Mouse (Mus musculus) liver, embryonic 11.5 days (tissue): Measurements from ENCODE around the gene Sptbn4. TPM values are rescaled to one million over a fixed set of nuclear protein-coding genes. Genes with fewer than 3 reads are reported as not detected.

Source experiments
- ATAC-seq: fragments of 200-750 bp; cut with Nextera tagmentation; replicated peaks from 2 replicates; pipeline ENCODE4 v1.8.0; 2017; ENCODE audit warnings: moderate number of reproducible peaks, mild to moderate bottlenecking, moderate TSS enrichment, moderate library complexity; ENCODE audit not compliant: low FRiP score
- DNase-seq: peaks from one replicate; pipeline ENCODE4 v3.0.0-alpha.2; 2017; ENCODE audit warnings: low spot score
- H3K27ac ChIP-seq: fragments of 300-500 bp; sonication (generic); 2 replicates; pipeline ENCODE4 v1.5.1; 2014; ENCODE audit warnings: mild to moderate bottlenecking, low read depth, low read length, control low read depth
- H3K27me3 ChIP-seq: fragments of 300-500 bp; sonication (generic); replicated peaks from 2 replicates; pipeline ENCODE4 v1.6.1; 2014; ENCODE audit warnings: low read length, mixed read lengths; ENCODE audit not compliant: control insufficient read depth, insufficient read depth
- H3K36me3 ChIP-seq: fragments of 300-500 bp; sonication (generic); 2 replicates; pipeline ENCODE4 v1.6.1; 2014; ENCODE audit warnings: mild to moderate bottlenecking, low read length, moderate library complexity, mixed read lengths; ENCODE audit not compliant: control insufficient read depth, insufficient read depth
- H3K4me1 ChIP-seq: fragments of 300-500 bp; sonication (generic); replicated peaks from 2 replicates; pipeline ENCODE4 v1.6.1; 2014; ENCODE audit warnings: low read length, mixed read lengths; ENCODE audit not compliant: control insufficient read depth, insufficient read depth
- H3K4me2 ChIP-seq: fragments of 300-500 bp; sonication (generic); 2 replicates; pipeline ENCODE4 v1.6.1; 2014; ENCODE audit warnings: mild to moderate bottlenecking, control low read depth, moderate library complexity
- H3K4me3 ChIP-seq: fragments of 300-500 bp; sonication (generic); 2 replicates; pipeline ENCODE4 v1.5.1; 2014; ENCODE audit warnings: low read depth, low read length, control low read depth
- H3K9ac ChIP-seq: fragments of 300-500 bp; sonication (generic); 2 replicates; pipeline ENCODE4 v1.6.1; 2014; ENCODE audit warnings: low read depth, low read length, control low read depth
- H3K9me3 ChIP-seq: fragments of 300-500 bp; sonication (generic); 2 replicates; pipeline ENCODE4 v1.6.1; 2016; ENCODE audit warnings: low read length, inconsistent platforms, mixed read lengths; ENCODE audit not compliant: control insufficient read depth
- WGBS: fragments of 180-500 bp; shearing (Covaris S2); extraction: QIAGEN DNeasy Blood & Tissue Kit; methylation state at CpG from one replicate; pipeline ENCODE4 v1.1.7; 2014; 5-methylcytosine and 5-hydroxymethylcytosine counted together
- polyA plus RNA-seq: library from polyadenylated mRNA; unstranded; fragments of >200 nt; fragmentation: Nextera tagmentation; extraction: Ambion mirVana; gene quantifications from 2 replicates; pipeline ENCODE4 v1.2.1, GENCODE M21; 2014

Gene Sptbn4
- polyA plus RNA-seq, 1 experiment from 2014 or later, result 0.19 TPM

- WGBS, result 63% methylated on average over 4 of the region's 4 CpGs
- no peak for ATAC-seq
- DNase-seq, result no peak
- Histone ChIP-seq H3K27me3 (no peaks in the 10 kb centered on the region), H3K27ac (no peak overlapping the region), H3K4me2 (no peak overlapping the region), H3K9ac (no peak overlapping the region), H3K36me3 (peaks cover 14% of the 10 kb centered on the region; the same call in 1 of the 2 replicates), H3K9me3 (no peaks in the 10 kb centered on the region), H3K4me3 (no peak overlapping the region), H3K4me1 (no peaks in the 10 kb centered on the region)
Observed at GRCm38 (mm10) chr7:27467648-27468047, 20.2 kb upstream of the Sptbn4 start.

GRCm38 (mm10) chr7:27460477-27460876 lies 13.0 kb upstream of the Sptbn4 start:
- peaks cover 28% of the 10 kb centered on the region; the same call in 1 of the 2 replicates for H3K36me3 ChIP-seq
- no peak for ATAC-seq
- H3K4me2 ChIP-seq, result no peak overlapping the region
- no peak overlapping the region for H3K9ac ChIP-seq
- no peaks in the 10 kb centered on the region for H3K27me3 ChIP-seq
- H3K9me3 ChIP-seq, result no peaks in the 10 kb centered on the region
- DNase-seq, result no peak
- no peak overlapping the region for H3K27ac ChIP-seq
- 73% methylated on average over 6 of the region's 6 CpGs for WGBS
- no peak overlapping the region for H3K4me3 ChIP-seq
- peaks cover 25% of the 10 kb centered on the region for H3K4me1 ChIP-seq

GRCm38 (mm10) chr7:27459640-27460039 lies 12.2 kb upstream of the Sptbn4 start:
- Histone ChIP-seq H3K36me3 (peaks cover 28% of the 10 kb centered on the region; the same call in 1 of the 2 replicates), H3K27me3 (no peaks in the 10 kb centered on the region), H3K9me3 (no peaks in the 10 kb centered on the region), H3K27ac (peak overlapping the region; percentile 46; the same call in 1 of the 2 replicates), H3K4me3 (no peak overlapping the region), H3K9ac (no peak overlapping the region), H3K4me2 (no peak overlapping the region), H3K4me1 (peaks cover 26% of the 10 kb centered on the region)
- DNase-seq (no peak), ATAC-seq (peak; percentile 45)
- WGBS, result 49% methylated on average over 5 of the region's 5 CpGs

- no peaks in the 10 kb centered on the region for H3K9me3 ChIP-seq
- ATAC-seq (peak; percentile 50), DNase-seq (no peak)
- peaks cover 24% of the 10 kb centered on the region; the same call in 1 of the 2 replicates for H3K36me3 ChIP-seq
- no peak overlapping the region for H3K4me2 ChIP-seq
- H3K27me3 ChIP-seq, result no peaks in the 10 kb centered on the region
- H3K27ac ChIP-seq, result 0 out of 2 replicates have a peak overlapping the region, but pooled peaks have one; percentile 19
- no peak overlapping the region for H3K9ac ChIP-seq
- peaks cover 30% of the 10 kb centered on the region for H3K4me1 ChIP-seq
- WGBS, result 78% methylated on average over 4 of the region's 4 CpGs
- H3K4me3 ChIP-seq, result no peak overlapping the region
Observed at GRCm38 (mm10) chr7:27458614-27459013, 11.1 kb upstream of the Sptbn4 start.

- peaks cover 13% of the 10 kb centered on the region; the same call in 1 of the 2 replicates for H3K36me3 ChIP-seq
- no peak overlapping the region for H3K9ac ChIP-seq
- H3K4me2 ChIP-seq, result peak overlapping the region; percentile 45
- 83% methylated on average over 3 of the region's 3 CpGs for WGBS
- no peak overlapping the region for H3K27ac ChIP-seq
- DNase-seq (no peak), ATAC-seq (no peak)
- H3K9me3 ChIP-seq, result no peaks in the 10 kb centered on the region
- H3K4me1 ChIP-seq, result peaks cover 43% of the 10 kb centered on the region
- no peaks in the 10 kb centered on the region for H3K27me3 ChIP-seq
- no peak overlapping the region for H3K4me3 ChIP-seq
Observed at GRCm38 (mm10) chr7:27455273-27455672, 7.8 kb upstream of the Sptbn4 start.

- ATAC-seq (no peak), DNase-seq (no peak)
- H3K4me1 ChIP-seq, result peaks cover 44% of the 10 kb centered on the region
- H3K27ac ChIP-seq, result 0 out of 2 replicates have a peak overlapping the region, but pooled peaks have one; percentile 56
- H3K4me2 ChIP-seq, result peak overlapping the region; percentile 45
- no peak overlapping the region for H3K9ac ChIP-seq
- peaks cover 9% of the 10 kb centered on the region; the same call in 1 of the 2 replicates for H3K36me3 ChIP-seq
- 46% methylated on average over 10 of the region's 10 CpGs for WGBS
- H3K9me3 ChIP-seq, result no peaks in the 10 kb centered on the region
- H3K4me3 ChIP-seq, result no peak overlapping the region
- no peaks in the 10 kb centered on the region for H3K27me3 ChIP-seq
Observed at GRCm38 (mm10) chr7:27454461-27455121, 7.1 kb upstream of the Sptbn4 start.

- ATAC-seq (no peak), DNase-seq (no peak)
- 0 out of 2 replicates have a peak, but pooled peaks cover 3% of the 10 kb centered on the region for H3K36me3 ChIP-seq
- H3K4me2 ChIP-seq, result peak overlapping the region; percentile 89
- H3K27me3 ChIP-seq, result no peaks in the 10 kb centered on the region
- no peak overlapping the region for H3K9ac ChIP-seq
- 61% methylated on average over 13 of the region's 13 CpGs for WGBS
- 0 out of 2 replicates have a peak overlapping the region, but pooled peaks have one; percentile 1 for H3K4me3 ChIP-seq
- peaks cover 30% of the 10 kb centered on the region for H3K4me1 ChIP-seq
- H3K9me3 ChIP-seq, result no peaks in the 10 kb centered on the region
- no peak overlapping the region for H3K27ac ChIP-seq
Observed at GRCm38 (mm10) chr7:27452206-27452770, 4.8 kb upstream of the Sptbn4 start.

- peaks cover 7% of the 10 kb centered on the region for H3K27me3 ChIP-seq
- 0 out of 2 replicates have a peak, but pooled peaks cover 2% of the 10 kb centered on the region for H3K36me3 ChIP-seq
- H3K9ac ChIP-seq, result no peak overlapping the region
- no peaks in the 10 kb centered on the region for H3K9me3 ChIP-seq
- H3K4me2 ChIP-seq, result peak overlapping the region; percentile 89
- H3K27ac ChIP-seq, result no peak overlapping the region
- peak overlapping the region; percentile 17; the same call in 1 of the 2 replicates for H3K4me3 ChIP-seq
- peaks cover 38% of the 10 kb centered on the region for H3K4me1 ChIP-seq
- 94% methylated on average over 2 of the region's 2 CpGs for WGBS
- DNase-seq, result no peak
- no peak for ATAC-seq
Observed at GRCm38 (mm10) chr7:27451359-27451758, 3.9 kb upstream of the Sptbn4 start.
